Mouse (Mus musculus) cerebellum, postnatal 10 days (tissue): Measurements from ENCODE around the gene Ddx54.
A peak's percentile ranks its signal among the peaks of the same experiment; 100 is the strongest.

Experiments
- DNase-seq, 2 experiments: peaks; one replicate each; pipeline ENCODE4 v3.0.0; 2021; ENCODE audit warnings: mixed read lengths in 2 of 2

Ddx54 gene

DNA sequence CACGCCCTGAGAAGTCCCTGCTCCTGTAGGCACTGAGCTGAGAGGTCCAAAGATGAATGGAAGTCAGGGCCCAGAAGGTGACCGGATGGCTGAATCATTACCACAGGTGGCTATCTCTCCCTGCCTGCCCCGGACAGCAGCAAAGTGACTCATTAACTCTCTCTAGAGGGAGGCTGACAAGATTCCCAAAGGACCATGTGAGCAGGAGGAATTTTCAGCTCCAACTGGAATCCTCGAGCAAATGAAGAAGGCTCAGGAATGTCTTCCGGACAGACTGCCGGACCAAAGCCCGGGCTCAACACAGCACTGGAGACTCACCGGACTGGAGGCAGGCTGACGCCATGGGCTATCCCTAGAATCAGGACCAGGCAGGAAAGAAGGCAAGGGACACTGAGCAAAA, 30.5 kb upstream of the Ddx54 start:
- DNase-seq, result no peak

DNA sequence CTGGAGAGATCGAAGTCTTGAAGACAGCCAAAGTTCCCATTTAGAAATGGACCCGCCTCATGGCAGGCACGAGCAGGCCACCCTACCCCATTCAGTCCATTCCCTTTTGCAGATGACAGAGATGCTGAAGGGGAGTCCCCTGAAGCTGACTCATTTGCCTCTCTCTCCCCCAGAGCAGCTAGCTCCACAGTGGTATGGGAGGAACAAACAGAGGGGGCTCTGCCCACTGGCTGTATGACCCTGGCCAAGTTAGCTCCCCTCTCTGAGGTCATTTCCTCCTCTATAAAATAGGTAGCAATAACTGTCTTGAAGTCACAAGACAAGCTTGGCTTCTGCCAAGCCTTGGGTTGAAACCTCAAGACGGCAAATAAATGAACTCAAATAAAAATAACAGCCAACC, 29.0 kb upstream of the Ddx54 start:
- no peak for DNase-seq

DNA sequence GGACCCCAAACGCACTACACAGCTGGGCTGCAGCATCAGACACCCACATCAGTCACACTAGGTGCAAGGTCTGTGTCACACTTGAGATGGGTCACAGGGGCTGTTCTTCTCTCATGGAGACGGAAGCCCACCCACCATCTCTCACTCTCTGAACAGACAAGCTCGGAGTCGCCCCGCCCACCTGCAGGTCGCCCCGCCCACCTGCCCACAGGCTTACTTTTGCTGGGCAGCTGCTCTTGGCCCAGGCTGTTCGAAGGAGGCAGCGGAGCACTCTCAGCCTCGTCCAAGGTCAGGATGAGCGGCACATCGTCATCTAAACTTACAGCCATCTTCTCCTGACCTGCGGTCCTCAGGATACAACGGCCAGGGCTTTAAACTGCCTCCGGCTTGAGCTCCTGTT, 27.6 kb upstream of the Ddx54 start:
- DNase-seq, result peak in 1 of 2 experiments; percentile 38

- DNase-seq, result peak in 1 of 2 experiments; percentile 59
Measured at GRCm38 (mm10) chr5:120586741-120587615, 25.6 kb upstream of the Ddx54 start.

DNA sequence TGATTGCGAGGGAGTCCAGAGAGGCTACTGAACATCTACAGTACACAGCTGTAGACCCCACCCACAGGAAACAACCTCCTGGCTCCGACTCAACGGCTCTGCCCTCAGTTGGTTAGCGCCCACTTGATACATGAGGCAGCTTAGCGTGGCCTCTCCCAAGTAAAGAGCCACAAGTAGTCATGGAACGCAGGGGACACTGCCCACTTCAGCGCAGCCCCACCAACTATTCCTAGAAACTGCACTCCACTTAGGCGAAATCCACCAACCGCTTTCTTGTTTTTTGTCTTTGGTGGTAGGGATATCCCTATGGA, 25.0 kb upstream of the Ddx54 start:
- DNase-seq, result peak in 1 of 2 experiments; percentile 36

GRCm38 (mm10) chr5:120587940-120588568, 24.5 kb upstream of the Ddx54 start:
- no peak for DNase-seq

GRCm38 (mm10) chr5:120588569-120589094, 23.9 kb upstream of the Ddx54 start, which contains the start of the genes Tpcn1 and Iqcd:
Tpcn1 (minus strand) TSS chr5:120588673.
Iqcd (plus strand) TSS chr5:120589016.
- peak; percentile 100 for DNase-seq

DNA sequence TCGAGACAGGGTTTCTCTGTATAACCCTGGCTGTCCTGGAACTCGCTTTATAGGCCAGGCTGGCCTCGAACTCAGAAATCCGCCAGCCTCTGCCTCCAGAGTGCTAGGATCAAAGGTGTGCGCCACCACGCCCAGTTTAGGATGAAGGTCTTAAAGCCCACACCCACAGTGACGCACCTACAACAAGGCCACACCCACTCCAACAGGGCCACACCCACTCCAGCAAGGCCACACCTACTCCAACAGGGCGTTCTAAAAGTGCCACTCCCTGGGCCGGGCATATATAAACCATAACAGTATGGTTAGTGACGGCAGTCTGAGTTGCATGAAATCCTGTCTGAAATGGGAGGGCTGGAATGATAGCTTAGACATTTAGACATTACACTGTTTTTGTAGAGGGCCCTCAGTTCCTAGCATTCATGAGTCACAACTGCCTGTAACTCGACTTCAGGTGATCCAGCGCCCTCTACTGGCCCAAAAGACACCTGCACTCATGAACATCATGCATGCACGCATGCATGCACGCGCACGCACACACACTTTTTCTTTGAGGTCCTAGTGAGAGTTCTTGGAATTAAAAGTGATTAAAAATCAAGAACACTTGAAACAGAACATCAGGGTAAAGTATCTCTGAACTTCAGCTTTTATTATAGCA, 22.1 kb upstream of the Ddx54 start:
- DNase-seq, result peak in 1 of 2 experiments; percentile 66

DNA sequence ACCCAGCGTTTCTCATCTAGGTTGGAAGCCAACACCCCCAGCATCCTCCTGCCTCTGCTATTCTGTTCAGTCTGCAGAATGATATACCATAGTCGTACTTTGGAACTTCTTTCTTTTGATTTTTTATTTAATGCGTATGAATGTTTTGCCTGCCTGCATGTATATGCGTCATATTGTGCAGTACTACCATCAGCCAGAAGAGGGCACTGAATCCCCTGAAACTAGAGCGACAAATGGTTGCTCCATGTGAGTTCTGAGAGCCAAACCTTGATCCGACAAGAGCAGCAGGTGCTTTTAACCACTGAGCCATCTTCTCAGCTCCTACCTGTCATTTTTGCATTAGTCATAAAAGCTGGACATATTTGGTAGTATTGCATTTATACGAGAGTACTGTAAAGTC, 20.4 kb upstream of the Ddx54 start:
- peak; percentile 74 to 84 for DNase-seq

GRCm38 (mm10) chr5:120594485-120594884, 18.1 kb upstream of the Ddx54 start:
- DNase-seq, result no peak

GRCm38 (mm10) chr5:120599625-120600024, 12.9 kb upstream of the Ddx54 start:
- DNase-seq, result no peak

DNA sequence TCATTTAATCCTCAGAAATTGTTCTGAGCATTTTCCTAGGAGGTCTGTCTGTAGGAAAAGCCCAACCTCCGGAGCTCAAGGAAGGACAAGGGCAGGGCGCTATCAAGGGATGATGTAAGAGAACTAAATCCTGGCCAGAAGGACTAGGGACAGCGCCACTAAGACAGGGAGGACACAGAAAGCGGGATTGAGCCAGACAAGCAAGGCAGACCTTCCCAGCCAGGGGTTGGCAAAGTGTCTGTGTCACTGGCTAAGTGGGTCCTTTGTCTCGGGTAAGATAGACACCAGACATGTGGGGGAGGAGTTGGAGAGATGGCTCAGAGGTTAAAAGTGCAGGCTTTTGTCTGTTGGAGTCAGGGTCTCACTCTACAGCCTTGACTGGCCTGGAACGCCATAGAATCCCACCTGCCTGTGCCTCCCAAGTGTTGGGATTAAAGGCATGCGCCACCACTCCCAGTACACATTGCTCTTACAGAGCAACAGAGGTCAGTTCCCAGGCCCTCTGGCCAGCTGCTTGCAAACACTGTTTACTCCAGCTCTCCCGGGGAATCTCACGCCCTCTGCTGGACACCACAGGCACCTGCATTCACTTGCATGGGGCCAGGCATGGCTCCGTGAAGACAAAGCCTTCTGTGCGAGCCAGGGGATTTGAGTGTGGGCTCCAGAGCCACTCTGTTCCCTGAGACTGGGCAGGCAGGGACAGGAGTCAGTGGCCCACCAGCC, 11.4 kb upstream of the Ddx54 start:
- DNase-seq, result peak; percentile 60 to 69

- peak; percentile 55 to 65 for DNase-seq
Measured at GRCm38 (mm10) chr5:120602210-120602609, 10.3 kb upstream of the Ddx54 start.

DNA sequence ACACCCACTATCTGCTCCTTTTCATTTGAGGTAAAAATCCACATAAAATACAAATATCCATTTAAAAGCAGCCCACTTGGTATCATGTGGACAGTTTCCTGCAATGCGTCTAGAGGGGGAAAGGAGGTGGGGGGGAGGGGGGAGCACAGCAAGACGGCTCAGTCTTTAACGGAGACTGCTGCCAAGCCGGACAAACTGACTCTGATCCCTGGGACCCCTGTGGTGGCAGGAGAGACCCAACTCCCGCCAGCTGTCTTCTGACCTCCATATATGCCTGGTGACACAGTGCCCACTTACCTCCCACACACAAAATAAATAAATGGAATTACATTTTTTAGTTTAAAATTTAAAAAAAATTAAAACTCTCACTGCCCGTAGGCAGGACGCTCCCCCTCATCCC, 9.0 kb upstream of the Ddx54 start:
- peak; percentile 64 to 67 for DNase-seq

DNA sequence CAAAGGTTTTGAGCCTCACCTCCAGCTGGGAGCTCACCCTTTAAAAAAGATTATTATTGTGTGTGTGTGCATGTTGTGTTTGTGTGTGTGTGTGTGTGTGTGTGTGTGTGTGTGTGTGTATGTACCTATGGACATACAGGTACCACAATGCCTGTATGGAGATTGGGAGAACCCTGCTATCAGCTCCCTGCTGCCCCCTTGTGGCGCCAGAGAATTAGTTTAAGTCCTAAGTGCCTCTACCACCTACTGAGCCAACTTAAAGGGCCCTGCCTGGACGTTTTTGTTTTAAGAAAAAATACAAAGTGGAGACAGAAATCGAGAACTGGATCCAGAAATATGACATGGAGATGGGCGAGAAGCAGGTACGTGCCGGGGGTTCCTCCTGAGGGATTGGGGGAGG, 7.7 kb upstream of the Ddx54 start:
- peak; percentile 95 to 97 for DNase-seq

- peak; percentile 59 to 69 for DNase-seq
Measured at GRCm38 (mm10) chr5:120605241-120605661, 7.3 kb upstream of the Ddx54 start.

- peak; percentile 97 to 99 for DNase-seq
Measured at GRCm38 (mm10) chr5:120605688-120606087, 6.9 kb upstream of the Ddx54 start.

DNA sequence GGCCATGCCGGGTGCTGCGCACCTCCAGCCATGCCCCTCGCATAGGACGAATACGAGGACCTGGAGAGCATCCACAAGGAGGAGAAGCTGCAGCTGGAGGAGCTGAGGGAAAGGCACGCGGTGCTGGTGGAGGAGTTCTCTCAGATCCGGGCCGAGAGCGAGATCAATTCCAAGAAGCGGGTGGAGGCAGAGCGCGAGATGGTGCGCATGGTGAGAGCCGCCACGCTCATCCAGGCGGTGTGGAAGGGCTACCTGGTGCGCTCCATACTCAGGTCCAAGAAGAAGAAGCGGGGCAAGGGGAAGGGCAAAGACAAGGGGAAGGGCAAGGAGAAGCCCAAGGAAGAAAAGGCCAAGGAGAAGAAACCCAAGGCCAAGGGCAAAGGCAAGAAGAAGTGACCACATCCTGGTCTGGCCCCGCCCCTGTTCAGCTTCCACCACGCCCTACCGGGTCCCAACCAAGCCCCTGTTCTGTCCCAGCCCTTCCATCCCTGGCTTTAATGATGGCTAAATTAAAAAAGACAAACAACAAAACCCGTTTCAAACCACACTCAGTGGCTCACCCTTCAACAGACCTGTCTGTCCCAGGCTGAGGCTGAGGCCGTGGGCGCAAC, 5.8 kb upstream of the Ddx54 start:
- no peak for DNase-seq

- DNase-seq, result no peak
Measured at GRCm38 (mm10) chr5:120607335-120607734, 5.2 kb upstream of the Ddx54 start.

DNA sequence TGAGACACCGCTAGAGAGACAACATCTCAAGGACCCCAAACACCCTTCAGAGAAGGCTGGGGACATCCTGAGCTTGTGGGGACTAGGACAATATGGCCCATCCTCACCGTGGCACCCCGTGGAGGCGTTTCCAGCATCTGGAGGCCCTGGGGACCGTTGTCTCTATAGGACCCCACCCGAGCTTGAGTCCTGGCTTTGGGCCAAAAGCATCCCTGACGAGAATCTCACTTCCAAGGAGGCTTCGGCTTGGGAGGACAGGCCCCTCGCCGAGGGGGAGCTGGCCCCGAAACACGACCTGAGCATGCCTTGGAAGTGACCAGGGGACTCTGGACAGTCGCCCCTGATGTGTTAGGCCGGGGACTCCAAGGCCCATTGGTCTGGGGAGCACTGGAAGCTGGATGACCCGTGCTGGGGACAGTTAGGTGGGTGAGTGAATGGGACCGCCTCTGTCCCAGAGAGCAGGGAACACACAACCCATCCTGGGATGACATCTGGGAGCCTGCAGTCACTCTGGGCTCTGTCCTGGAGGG, 3.2 kb upstream of the Ddx54 start:
- DNase-seq, result no peak

- DNase-seq, result peak; percentile 71 to 74
Measured at GRCm38 (mm10) chr5:120610906-120611305, 1.6 kb upstream of the Ddx54 start.

DNA sequence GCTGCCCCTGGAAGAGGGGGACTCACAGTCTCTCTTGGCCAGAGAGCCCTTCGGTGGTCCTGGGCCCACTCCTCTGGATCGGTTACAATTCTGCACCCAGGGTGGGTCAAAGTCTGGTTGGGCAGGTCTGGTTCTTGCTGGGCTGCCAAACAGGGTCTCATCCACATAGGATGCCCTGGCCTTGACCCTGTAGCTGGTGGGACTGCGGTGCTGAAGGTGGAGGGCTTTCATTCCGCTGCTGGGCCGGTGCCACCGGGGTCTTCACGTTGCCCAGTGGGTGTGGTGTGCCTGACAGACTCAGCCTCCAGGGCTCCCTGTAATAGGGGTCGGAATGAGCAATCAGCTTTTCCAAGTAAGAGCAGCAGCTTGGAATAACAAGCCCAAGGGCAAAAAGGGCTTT, 1.1 kb upstream of the Ddx54 start:
- peak in 1 of 2 experiments; percentile 56 for DNase-seq
